9 mouse cellular contexts compared by ENCODE assay signal in genomic region chr6:37552760-37553159, GRCm38 (mm10). TPM values are rescaled to one million over a fixed set of nuclear protein-coding genes. Genes with fewer than 3 reads are reported as not detected.
DNase-seq lines count a peak whose midpoint lies in the region; ATAC-seq lines count a peak whose summit lies in the region.
"Had no signal": no experiment of that assay in that cellular context is flagged by ENCODE, and none has a peak within 500 bp of the region (broad histone marks: within the 10 kb centered on the region; RNA-seq: fewer than 3 reads in every experiment).

No protein-coding gene starts in this region.

- no peak for ATAC-seq in hindbrain, embryonic 11.5 days (ENCODE audit: low FRiP score)
- ATAC-seq in hindbrain, embryonic 13.5 days (ENCODE audit: low FRiP score), result no peak

- no peak overlapping the region for H3K4me3 ChIP-seq in hindbrain, embryonic 11.5 days (ENCODE audit: low read depth, low read length)
- no peak overlapping the region for H3K4me3 ChIP-seq in hindbrain, embryonic 13.5 days
- H3K4me3 ChIP-seq: neural tube, embryonic 12.5 days had no signal

- DNase-seq in hindbrain, embryonic 11.5 days (ENCODE audit: low spot score), result peak; percentile 42
- DNase-seq in 3134 (ENCODE audit: extremely low read depth, insufficient read length, low spot score) (peak; percentile 10), NIH3T3 (ENCODE audit: low read depth) (peak; percentile 63)
- DNase-seq in induced T-regulatory cell, adult 2 months (ENCODE audit: low read depth), result peak; percentile 76
- DNase-seq in thymus, postnatal 36 days, result peak; percentile 19 to 22
- DNase-seq in heart, adult 9 months (ENCODE audit: low spot score in 2 of 2), result no peak
- DNase-seq in ovary, postnatal 36 days (ENCODE audit: low spot score), result no peak

- no peaks in the 10 kb centered on the region for H3K4me1 ChIP-seq in hindbrain, embryonic 11.5 days (replicated peaks; ENCODE audit: control insufficient read depth, insufficient read depth, low read length)
- H3K4me1 ChIP-seq in hindbrain, embryonic 13.5 days (replicated peaks), result no peaks in the 10 kb centered on the region
- H3K4me1 ChIP-seq: neural tube, embryonic 12.5 days had no signal

- no peaks in the 10 kb centered on the region for H3K9me3 ChIP-seq in hindbrain, embryonic 11.5 days (ENCODE audit: control insufficient read depth, low read length)
- no peaks in the 10 kb centered on the region; the same call in 1 of the 2 replicates for H3K9me3 ChIP-seq in hindbrain, embryonic 13.5 days
- H3K9me3 ChIP-seq: neural tube, embryonic 12.5 days had no signal

- H3K9ac ChIP-seq in hindbrain, embryonic 11.5 days (ENCODE audit: low read depth, low read length), result no peak overlapping the region
- H3K9ac ChIP-seq in hindbrain, embryonic 13.5 days, result no peak overlapping the region
- H3K9ac ChIP-seq: neural tube, embryonic 12.5 days had no signal

- H3K27ac ChIP-seq in hindbrain, embryonic 11.5 days (ENCODE audit: low read depth, low read length), result no peak overlapping the region
- H3K27ac ChIP-seq in hindbrain, embryonic 13.5 days, result no peak overlapping the region
- H3K27ac ChIP-seq: neural tube, embryonic 12.5 days had no signal

- 80% methylated on average over 2 of the region's 2 CpGs for WGBS in hindbrain, embryonic 11.5 days
- 86% methylated on average over 2 of the region's 2 CpGs for WGBS in hindbrain, embryonic 13.5 days

- no peaks in the 10 kb centered on the region for H3K27me3 ChIP-seq in hindbrain, embryonic 11.5 days (ENCODE audit: control insufficient read depth, insufficient read depth, low read length)
- H3K27me3 ChIP-seq in hindbrain, embryonic 13.5 days, result no peaks in the 10 kb centered on the region
- H3K27me3 ChIP-seq: neural tube, embryonic 12.5 days had no signal

- H3K36me3 ChIP-seq in hindbrain, embryonic 11.5 days (ENCODE audit: control insufficient read depth, insufficient read depth, low read length), result no peaks in the 10 kb centered on the region
- no peaks in the 10 kb centered on the region for H3K36me3 ChIP-seq in hindbrain, embryonic 13.5 days
- H3K36me3 ChIP-seq: neural tube, embryonic 12.5 days had no signal

- H3K4me2 ChIP-seq in hindbrain, embryonic 11.5 days (replicated peaks; ENCODE audit: low read depth, low read length), result no peak overlapping the region
- H3K4me2 ChIP-seq in hindbrain, embryonic 13.5 days, result no peak overlapping the region
- H3K4me2 ChIP-seq: neural tube, embryonic 12.5 days had no signal

RNA-seq across cellular contexts. Expression of gene Akr1d1, which starts 22.8 kb away (rescaled TPM):
- not detected in 2 replicates for polyA plus RNA-seq in hindbrain, embryonic 11.5 days (2014; fragmentation: Nextera tagmentation; extraction: Ambion mirVana)
- polyA plus RNA-seq in hindbrain, embryonic 13.5 days (2015; fragmentation: Nextera tagmentation; extraction: Ambion mirVana), result not detected in 2 replicates
- polyA plus RNA-seq: neural tube, embryonic 12.5 days had no signal

Comparison
In these comparisons a context has a peak if more than half of its experiments do, and no peak if none do; other contexts are left out.
1. DNase-seq: peak in hindbrain, embryonic 11.5 days (single experiment), 3134 (single experiment), NIH3T3 (single experiment), induced T-regulatory cell, adult 2 months (single experiment) and thymus, postnatal 36 days (2 of 2); none in heart, adult 9 months (0 of 2) and ovary, postnatal 36 days (single experiment).